Mouse (Mus musculus) urinary bladder, adult 2 months (tissue): ENCODE measurements around the gene Ubc. TPM values are rescaled to one million over a fixed set of nuclear protein-coding genes. Genes with fewer than 3 reads are reported as not detected.
A peak's percentile ranks its signal among the peaks of the same experiment; 100 is the strongest.

Experiments
- DNase-seq: peaks from one replicate; pipeline ENCODE4 v3.0.0; 2022; ENCODE audit warnings: low spot score
- polyA plus RNA-seq: library from polyadenylated mRNA; depleted of rRNA; stranded (reverse); fragments of >200 nt; gene quantifications from 2 replicates; pipeline ENCODE4 v1.2.3, GENCODE M21; 2012; rRNA removed

Ubc gene
- polyA plus RNA-seq, 1 experiment: 740 TPM

GRCm38 (mm10) chr5:125351057-125351456 lies 38.9 kb downstream of the Ubc start:
- DNase-seq: no peak

GRCm38 (mm10) chr5:125349391-125349790 lies 40.6 kb downstream of the Ubc start:
- DNase-seq: no peak

GRCm38 (mm10) chr5:125348487-125348886 lies 41.5 kb downstream of the Ubc start:
- DNase-seq: no peak

GRCm38 (mm10) chr5:125348067-125348466 lies 41.9 kb downstream of the Ubc start:
- DNase-seq: no peak

- no peak for DNase-seq
These were observed 45.7 kb downstream of the Ubc start for GRCm38 (mm10) chr5:125344296-125344695.

- DNase-seq: no peak
These were observed 48.4 kb downstream of the Ubc start for GRCm38 (mm10) chr5:125341459-125342090.

- DNase-seq: peak; percentile 85
These were observed 49.3 kb downstream of the Ubc start, which contains the start of gene Scarb1 for GRCm38 (mm10) chr5:125340547-125341262. Gene Scarb1, minus strand, starts transcription at chr5:125341094.

- DNase-seq: no peak
These were observed 50.0 kb downstream of the Ubc start for GRCm38 (mm10) chr5:125339851-125340531.

GRCm38 (mm10) chr5:125339108-125339751 lies 50.8 kb downstream of the Ubc start:
- DNase-seq: no peak

- DNase-seq: no peak
These were observed 52.5 kb downstream of the Ubc start for GRCm38 (mm10) chr5:125337526-125337925.

- DNase-seq: no peak
These were observed 53.0 kb downstream of the Ubc start for GRCm38 (mm10) chr5:125337012-125337411.

Other genes with a start within 250 kb of the Ubc start
- gene Ncor2, start 211.0 kb downstream of the Ubc start, polyA plus RNA-seq: 24.5 and 61.9 TPM in 2 replicates
- gene Scarb1, start 49.1 kb downstream of the Ubc start, polyA plus RNA-seq: 75.6 and 92.2 TPM in 2 replicates
- 0.29 and 0.40 TPM in 2 replicates for gene Gm10382, start 880 bp downstream of the Ubc start, polyA plus RNA-seq
- gene Dhx37, start 43.9 kb upstream of the Ubc start, polyA plus RNA-seq: 15.7 and 16.8 TPM in 2 replicates
- 3.5 and 7.5 TPM in 2 replicates for gene Bri3bp, start 51.4 kb upstream of the Ubc start, polyA plus RNA-seq
- gene Aacs, start 85.6 kb upstream of the Ubc start, polyA plus RNA-seq: 27.3 and 40.5 TPM in 2 replicates
- gene Tmem132b, start 141.6 kb upstream of the Ubc start, polyA plus RNA-seq: 0.03 and 0.04 TPM in 2 replicates